Comparison of ENCODE assay signal across 20 mouse cellular contexts in the genomic region with DNA sequence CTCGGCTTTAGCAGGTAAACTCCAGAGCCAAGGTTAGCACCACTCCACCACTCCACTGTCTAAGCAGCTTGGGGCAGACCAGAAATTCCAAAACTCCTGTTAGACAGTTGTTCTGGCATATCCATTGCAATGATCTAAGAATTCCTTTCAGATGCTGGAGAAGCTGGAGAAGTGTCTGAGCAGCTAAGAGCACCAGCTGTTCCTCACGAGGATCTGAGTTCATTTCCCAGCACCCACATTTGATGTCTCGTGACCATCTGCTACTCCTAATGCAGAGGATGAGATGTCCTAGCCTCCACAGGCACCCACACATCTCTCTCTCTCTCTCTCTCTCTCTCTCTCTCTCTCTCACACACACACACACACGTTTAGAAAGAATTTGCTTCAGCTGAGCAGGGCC. TPM values are rescaled to one million over a fixed set of nuclear protein-coding genes. Genes with fewer than 3 reads are reported as not detected.
"Had no signal": no experiment of that assay in that cellular context is flagged by ENCODE, and none has a peak within 500 bp of the region (broad histone marks: within the 10 kb centered on the region; RNA-seq: fewer than 3 reads in every experiment).

No protein-coding gene starts in this region.

- ATAC-seq: midbrain, embryonic 16.5 days had no signal

- H3K9me3 ChIP-seq: midbrain, embryonic 10.5 days; midbrain, embryonic 12.5 days; neural tube, embryonic 13.5 days; neural tube, embryonic 15.5 days had no signal

- H3K36me3 ChIP-seq: midbrain, embryonic 10.5 days; midbrain, embryonic 12.5 days; neural tube, embryonic 13.5 days; neural tube, embryonic 15.5 days had no signal

- H3K27ac ChIP-seq: midbrain, embryonic 10.5 days; midbrain, embryonic 12.5 days; neural tube, embryonic 13.5 days; neural tube, embryonic 15.5 days had no signal

- H3K4me3 ChIP-seq: midbrain, embryonic 10.5 days; midbrain, embryonic 12.5 days; neural tube, embryonic 13.5 days; neural tube, embryonic 15.5 days had no signal

- DNase-seq: lung, adult 18-20 months; lung, embryonic 14.5 days; lung, postnatal 10 days; lung, postnatal 4 days; midbrain, embryonic 14.5 days; retina, postnatal 1 day; right cerebral cortex, adult 18-20 months; right cerebral cortex, postnatal 25 days; right cerebral cortex, postnatal 4 days; spleen, adult 18-20 months; thymus, adult 2 months; thymus, postnatal 25 days; thymus, postnatal 4 days had no signal

- H3K9ac ChIP-seq: lung, embryonic 14.5 days; midbrain, embryonic 12.5 days; neural tube, embryonic 13.5 days; neural tube, embryonic 15.5 days had no signal

- H3K4me2 ChIP-seq: lung, embryonic 14.5 days; midbrain, embryonic 12.5 days; neural tube, embryonic 13.5 days; neural tube, embryonic 15.5 days had no signal

RNA-seq across cellular contexts. Expression of gene Lrrc74b, which starts 4.1 kb away (rescaled TPM):
- total RNA-seq: megakaryocyte, adult 5-6 weeks had no signal

RNA-seq across cellular contexts. Expression of gene P2rx6, which starts 4.8 kb away (rescaled TPM):
- total RNA-seq: megakaryocyte, adult 5-6 weeks; megakaryocyte-erythroid progenitor cell, adult 5-6 weeks had no signal
